Mouse (Mus musculus) layer of hippocampus, postnatal 10 days (tissue): ENCODE data around the gene Tfpt. TPM values are rescaled to one million over a fixed set of nuclear protein-coding genes. Genes with fewer than 3 reads are reported as not detected.

Experiments
- DNase-seq, 2 experiments: peaks; one replicate each; pipeline ENCODE4 v3.0.0; 2021; ENCODE audit warnings: low spot score in 2 of 2
- long read RNA-seq: library from polyadenylated mRNA; stranded (forward); transcript quantifications from one replicate; pipeline ENCODE4 v2.0.0, GENCODE M21; 2023
- total RNA-seq, 2 experiments: library from RNA; stranded (reverse); gene quantifications; 2 replicates each; pipeline ENCODE4 v1.2.3; 2021

Gene Tfpt
- total RNA-seq: 10 to 100 TPM; 34.4 to 42.6 TPM
- long read RNA-seq, transcript Tfpt-202 (6 exons, 1,166 nt): minor isoform, 10 of 33 reads
- long read RNA-seq, transcript Tfpt-204 (6 exons, 1,091 nt): major isoform, 16 of 33 reads
- long read RNA-seq, partial matches to known transcripts: 2 of 33 reads
- long read RNA-seq, other reads (novel, unspliced or antisense): 4 of 33 reads

GRCm38 (mm10) chr7:3629543-3630477, at the start of gene Tfpt, which contains the start of gene Prpf31:
TSS of gene Tfpt (minus strand) at chr7:3629929.
TSS of gene Prpf31 (plus strand) at chr7:3629985.
- peak; percentile 89 to 93 for DNase-seq

DNA sequence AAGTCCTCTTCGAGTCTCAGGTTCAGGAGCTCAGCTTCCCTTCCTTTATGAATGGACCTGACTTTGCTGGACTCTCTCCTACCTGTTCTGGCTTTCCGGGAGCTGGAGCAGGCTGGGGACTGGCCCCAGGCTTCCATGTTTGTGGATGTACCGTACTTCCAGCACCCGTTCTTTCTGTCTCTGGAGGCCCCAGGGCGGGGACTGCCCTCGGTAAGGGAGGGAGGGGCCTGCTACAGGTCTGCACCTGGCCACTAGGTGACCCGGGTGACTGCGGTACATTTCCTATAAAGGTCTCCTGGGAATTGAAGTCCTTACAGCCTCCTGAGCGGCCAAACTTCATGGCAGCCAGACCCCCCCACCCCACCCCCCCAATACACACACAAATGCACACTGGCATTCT, 47.6 kb upstream of the Tfpt start, which contains the start of gene Tmc4:
TSS of gene Tmc4 (minus strand) at position 212 of the 400 bp plus-strand sequence.
- DNase-seq: no peak

DNA sequence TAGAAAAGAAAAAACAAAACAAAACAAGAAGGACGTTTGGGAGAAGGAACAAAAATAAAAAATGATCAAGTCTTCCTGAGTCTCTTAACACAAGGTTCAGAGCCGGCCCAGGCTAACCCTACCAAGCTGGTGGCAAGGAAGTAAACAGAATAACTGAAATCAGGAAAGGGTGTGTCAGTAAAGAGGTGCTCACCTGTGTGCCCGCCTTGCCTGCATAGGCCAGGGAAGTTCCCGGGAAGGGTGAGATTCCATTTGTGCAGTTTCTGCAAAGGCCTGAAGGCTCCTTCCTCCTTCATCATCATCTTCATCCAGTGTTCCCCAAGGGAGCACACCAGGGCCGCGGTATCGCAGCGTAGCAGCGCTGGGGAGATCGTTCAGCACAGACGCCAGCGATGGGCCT, 46.6 kb upstream of the Tfpt start:
- DNase-seq: no peak

- no peak for DNase-seq
These were observed 45.5 kb upstream of the Tfpt start for GRCm38 (mm10) chr7:3675228-3675548.

- DNase-seq: peak; percentile 89 to 90
These were observed 44.9 kb upstream of the Tfpt start for GRCm38 (mm10) chr7:3674507-3675227.

- no peak for DNase-seq
These were observed 37.2 kb upstream of the Tfpt start for GRCm38 (mm10) chr7:3666921-3667391.

GRCm38 (mm10) chr7:3665215-3666114, 35.7 kb upstream of the Tfpt start, which contains the start of gene Leng1:
TSS of gene Leng1 (minus strand) at chr7:3665840.
- DNase-seq: peak; percentile 93 to 95

DNA sequence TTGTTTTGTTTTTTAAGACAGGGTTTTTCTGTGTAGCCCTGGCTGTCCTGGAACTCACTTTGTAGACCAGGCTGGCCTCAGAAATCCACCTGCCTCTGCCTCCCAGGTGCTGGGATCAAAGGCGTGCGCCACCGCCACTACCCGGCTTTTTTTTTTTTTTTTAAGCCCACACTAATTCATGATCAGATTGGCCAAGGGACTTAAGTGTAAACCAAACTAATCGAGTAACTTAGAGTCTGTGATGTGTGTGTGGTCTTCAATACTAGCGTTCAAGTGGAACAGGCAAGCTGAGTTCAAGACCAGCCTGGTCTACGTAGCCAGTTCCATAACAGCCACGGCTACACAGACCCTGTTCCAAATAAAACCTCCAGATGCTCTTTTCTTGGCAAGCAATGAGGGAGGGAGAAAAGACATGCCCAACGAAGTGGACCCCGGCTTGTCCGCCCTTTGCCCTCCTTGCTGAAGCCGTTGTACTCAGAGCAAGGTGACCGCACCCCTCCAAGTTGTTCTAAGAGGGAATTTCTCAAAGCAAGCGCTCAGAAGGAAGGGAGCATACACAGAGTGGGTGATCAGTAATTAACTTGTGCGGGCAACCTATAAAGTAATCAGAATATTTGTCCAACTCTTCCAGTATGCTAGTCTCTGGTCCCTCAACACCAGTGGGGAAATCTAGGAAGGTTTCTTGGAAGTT, 34.9 kb upstream of the Tfpt start:
- DNase-seq: no peak

DNA sequence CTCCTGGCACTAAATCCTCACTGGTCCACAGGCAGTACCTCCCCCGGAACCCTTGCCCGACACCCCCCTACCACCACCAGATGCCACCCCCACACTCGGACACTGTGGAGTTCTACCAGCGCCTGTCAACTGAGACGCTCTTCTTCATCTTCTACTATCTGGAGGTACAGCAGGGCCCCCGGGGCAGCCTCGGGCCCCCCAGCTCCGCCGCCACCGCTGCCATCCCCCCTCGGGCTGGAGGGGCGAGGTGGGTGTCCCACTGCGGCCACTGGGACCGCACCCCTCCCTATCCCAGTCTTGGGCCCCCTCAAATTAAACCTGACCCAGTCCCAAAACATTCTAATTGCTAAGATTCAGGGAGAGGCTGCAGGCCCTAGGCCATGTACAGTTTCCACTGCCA, 28.8 kb upstream of the Tfpt start:
- DNase-seq: no peak

DNA sequence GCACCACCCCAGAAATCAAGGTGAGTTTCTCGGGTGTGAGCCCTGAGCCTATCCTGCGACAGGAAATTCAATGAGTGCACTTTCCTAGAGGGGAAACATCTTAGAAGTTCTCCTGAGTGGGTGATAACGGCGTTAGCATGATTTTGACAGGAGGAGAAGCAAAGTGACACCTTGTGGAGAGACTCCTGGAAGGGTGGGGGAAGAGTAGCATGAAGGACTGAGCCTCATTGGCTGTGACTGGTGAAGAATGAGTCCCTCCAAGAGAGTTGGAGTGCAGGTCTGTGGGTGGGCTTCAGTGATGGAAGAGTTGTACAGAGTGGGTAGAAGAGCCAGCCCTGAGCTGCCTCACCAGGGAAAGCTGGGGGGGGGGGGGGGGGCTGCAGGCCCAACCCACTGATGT, 27.2 kb upstream of the Tfpt start:
- DNase-seq: no peak

GRCm38 (mm10) chr7:3646641-3647040, 16.9 kb upstream of the Tfpt start:
- DNase-seq: no peak

GRCm38 (mm10) chr7:3646188-3646587, 16.5 kb upstream of the Tfpt start:
- DNase-seq: no peak

DNA sequence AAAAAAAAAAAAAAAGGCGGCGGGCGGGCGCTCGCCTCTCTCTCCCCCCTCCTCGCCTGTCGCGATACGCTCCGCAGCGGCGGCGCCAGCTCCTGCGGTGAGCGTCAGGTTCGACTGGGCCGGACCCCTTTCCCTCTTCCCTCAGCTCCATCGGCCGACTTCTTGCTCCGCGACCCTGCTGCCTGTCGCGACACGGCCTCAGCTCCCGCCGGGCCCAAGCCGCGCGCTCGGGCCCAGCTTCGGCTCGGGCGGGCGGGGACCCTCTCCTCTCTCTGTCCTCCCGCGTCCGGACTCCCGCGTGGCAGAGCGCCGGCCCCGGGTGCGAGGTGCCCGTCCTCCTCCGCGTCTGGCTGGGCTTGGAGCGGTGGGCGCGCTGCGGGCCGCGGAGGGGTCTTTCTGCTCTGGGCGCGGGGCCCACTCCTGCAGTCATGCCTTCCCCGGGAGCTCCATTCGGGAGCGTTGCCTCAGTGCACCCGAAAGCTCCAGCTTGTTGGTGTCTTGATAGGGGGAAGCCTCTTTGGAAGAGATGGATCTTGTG, 15.8 kb upstream of the Tfpt start:
- no peak for DNase-seq

- DNase-seq: peak; percentile 96 to 97
These were observed 15.2 kb upstream of the Tfpt start, which contains the start of gene Cnot3 for GRCm38 (mm10) chr7:3644672-3645487. TSS of gene Cnot3 (plus strand) at chr7:3645268.

GRCm38 (mm10) chr7:3644348-3644671, 14.6 kb upstream of the Tfpt start:
- DNase-seq: no peak

- no peak for DNase-seq
These were observed 14.1 kb upstream of the Tfpt start for GRCm38 (mm10) chr7:3643843-3644242.

DNA sequence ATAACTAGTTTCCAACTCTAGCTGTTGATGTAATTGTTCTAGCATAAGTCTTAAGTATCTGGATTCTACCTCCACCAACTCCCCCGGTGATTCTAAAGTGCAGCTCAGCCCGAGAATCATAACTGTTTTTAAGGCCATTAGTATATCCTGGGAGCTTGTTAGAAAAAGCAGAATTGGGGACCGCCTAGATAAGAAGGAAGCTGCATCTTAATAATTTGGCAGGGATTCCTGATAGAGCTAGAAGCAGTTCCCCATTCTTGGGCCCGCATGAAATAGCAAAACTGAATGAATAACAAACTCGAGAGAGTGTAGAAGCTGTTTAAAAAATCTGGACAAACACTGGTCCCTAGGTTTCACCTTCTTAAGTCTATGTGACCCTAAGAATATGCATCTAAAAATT, 13.7 kb upstream of the Tfpt start:
- DNase-seq: no peak

DNA sequence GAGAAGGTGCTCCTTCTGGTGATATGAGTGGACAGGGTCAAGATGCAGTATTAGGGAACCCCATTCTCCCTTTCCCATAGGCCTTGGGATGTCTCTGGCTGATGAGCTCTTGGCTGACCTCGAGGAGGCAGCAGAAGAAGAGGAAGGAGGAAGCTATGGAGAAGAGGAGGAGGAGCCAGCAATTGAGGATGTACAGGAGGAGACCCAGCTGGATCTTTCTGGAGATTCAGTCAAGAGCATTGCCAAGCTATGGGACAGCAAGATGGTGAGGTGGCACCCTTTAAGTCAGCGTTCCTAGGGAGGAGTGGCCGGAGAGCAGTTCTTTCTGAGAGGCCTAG, 718 bp upstream of the Tfpt start:
- no peak for DNase-seq

DNA sequence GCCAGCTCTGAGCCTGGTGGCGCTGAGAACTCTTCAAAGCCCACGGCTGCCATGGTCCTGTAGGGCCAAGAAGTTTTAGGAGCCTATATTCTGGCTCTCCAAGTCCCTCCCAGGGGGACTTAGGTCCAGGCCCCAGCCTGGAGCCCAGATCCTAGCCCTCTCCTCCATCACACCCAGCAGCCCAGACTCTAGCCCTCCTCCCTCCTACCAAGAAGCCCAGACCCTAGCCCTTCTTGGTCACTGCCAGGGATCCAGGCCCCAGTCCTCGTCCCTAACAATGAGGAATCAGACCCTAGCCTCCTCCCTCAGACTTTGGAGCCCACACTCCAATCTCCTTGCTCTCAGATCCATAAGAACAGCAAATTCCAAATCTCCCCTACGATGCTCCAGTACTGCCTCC, 699 bp downstream of the Tfpt start:
- DNase-seq: no peak
